Mouse (Mus musculus) ES-E14 (cell line): ENCODE results near the gene Fam149a.

Experiments
- CHD2 ChIP-seq: IDR thresholded peaks from 2 replicates; pipeline ENCODE4 v1.6.1; 2014; ENCODE audit warnings: mild to moderate bottlenecking, low read depth, low read length, inconsistent platforms
- MAFK ChIP-seq: IDR thresholded peaks from 2 replicates; pipeline ENCODE4 v1.6.1; 2014; ENCODE audit warnings: mild to moderate bottlenecking, low read depth, low read length, inconsistent platforms; ENCODE audit not compliant: insufficient read depth
- ZC3H11A ChIP-seq: IDR thresholded peaks from 2 replicates; pipeline ENCODE4 v1.6.1; 2012; ENCODE audit warnings: low read depth, mild to moderate bottlenecking, inconsistent platforms, low read length, borderline replicate concordance

GRCm38 (mm10) chr8:45367154-45367553 lies 14.9 kb downstream of the Fam149a start:
- no peak for TF ChIP-seq ZC3H11A
- no peak for TF ChIP-seq CHD2
- no peak for TF ChIP-seq MAFK
